Mouse (Mus musculus) intestine, postnatal 0 days (tissue): ENCODE measurements around the gene Vmn1r192. TPM values are rescaled to one million over a fixed set of nuclear protein-coding genes. Genes with fewer than 3 reads are reported as not detected.
A peak's percentile ranks its signal among the peaks of the same experiment; 100 is the strongest.
"Not testable (repeated sequence)": the region's sequence is repeated elsewhere in the genome, so short reads cannot be mapped to it uniquely, and the experiment has no call there.

ENCODE experiments used
- ATAC-seq: fragments of 200-750 bp; cut with Nextera tagmentation; 2 replicates; pipeline ENCODE4 v1.8.0; 2017; ENCODE audit warnings: mild to moderate bottlenecking, moderate TSS enrichment, moderate library complexity
- H3K27ac ChIP-seq: fragments of 300-500 bp; sonication (generic); 2 replicates; pipeline ENCODE4 v1.5.1; 2014; ENCODE audit warnings: mild to moderate bottlenecking, low read depth, low read length, moderate library complexity
- H3K27me3 ChIP-seq: fragments of 300-500 bp; sonication (generic); replicated peaks from 2 replicates; pipeline ENCODE4 v1.6.1; 2014; ENCODE audit warnings: low read length, mixed read lengths; ENCODE audit not compliant: control insufficient read depth, insufficient read depth
- H3K36me3 ChIP-seq: fragments of 300-500 bp; sonication (generic); 2 replicates; pipeline ENCODE4 v1.6.1; 2014; ENCODE audit warnings: mild to moderate bottlenecking, moderate library complexity; ENCODE audit not compliant: control insufficient read depth, insufficient read depth
- H3K4me1 ChIP-seq: fragments of 300-500 bp; sonication (generic); replicated peaks from 2 replicates; pipeline ENCODE4 v1.6.1; 2014; ENCODE audit warnings: antibody characterized with exemption, low read length, mixed read lengths; ENCODE audit not compliant: control insufficient read depth, insufficient read depth
- H3K4me2 ChIP-seq: fragments of 300-500 bp; sonication (generic); replicated peaks from 2 replicates; pipeline ENCODE4 v1.6.1; 2014; ENCODE audit warnings: low read depth, mild to moderate bottlenecking, moderate library complexity
- H3K4me3 ChIP-seq: fragments of 300-500 bp; sonication (generic); 2 replicates; pipeline ENCODE4 v1.5.1; 2014; ENCODE audit warnings: low read depth, low read length
- H3K9ac ChIP-seq: fragments of 300-500 bp; sonication (generic); 2 replicates; pipeline ENCODE4 v1.6.1; 2014; ENCODE audit warnings: mild to moderate bottlenecking, low read depth, low read length
- H3K9me3 ChIP-seq: fragments of 300-500 bp; sonication (generic); 2 replicates; pipeline ENCODE4 v1.6.1; 2016; ENCODE audit warnings: mixed run types; ENCODE audit not compliant: control insufficient read depth
- CTCF ChIP-seq: sonication (generic); IDR thresholded peaks from 2 replicates; pipeline ENCODE4 v1.5.1; 2016; ENCODE audit warnings: low read depth, mild to moderate bottlenecking, control low read depth, antibody characterized with exemption, moderate library complexity
- WGBS: fragments of 180-500 bp; shearing (Covaris S2); extraction: QIAGEN DNeasy Blood & Tissue Kit; methylation state at CpG from one replicate; pipeline ENCODE4 v1.1.7; 2014; 5-methylcytosine and 5-hydroxymethylcytosine counted together
- polyA plus RNA-seq: library from polyadenylated mRNA; unstranded; fragments of >200 nt; fragmentation: Nextera tagmentation; extraction: Ambion mirVana; gene quantifications from 2 replicates; pipeline ENCODE4 v1.2.1, GENCODE M21; 2015

The Vmn1r192 gene
- polyA plus RNA-seq, result not detected in 2 replicates

- H3K27ac ChIP-seq, result no peak within 1 kb of the TSS
- ATAC-seq, result no peak
- no peak for TF ChIP-seq CTCF
- H3K4me2 ChIP-seq, result no peak within 1 kb of the TSS
- H3K4me3 ChIP-seq, result no peak within 1 kb of the TSS
- H3K36me3 ChIP-seq, result no peaks in the 10 kb centered on the region
- H3K27me3 ChIP-seq, result no peaks in the 10 kb centered on the region
- no peak within 1 kb of the TSS for H3K9ac ChIP-seq
- H3K9me3 ChIP-seq, result no peaks in the 10 kb centered on the region
- no peaks in the 10 kb centered on the region for H3K4me1 ChIP-seq
These were observed at the start of gene Vmn1r192 for GRCm38 (mm10) chr13:22191041-22191440. Gene Vmn1r192, minus strand, starts transcription at chr13:22191141.

- not testable (repeated sequence) for H3K9me3 ChIP-seq, H3K4me2 ChIP-seq, H3K4me1 ChIP-seq, H3K4me3 ChIP-seq, H3K9ac ChIP-seq, H3K36me3 ChIP-seq, H3K27ac ChIP-seq, ATAC-seq, H3K27me3 ChIP-seq
- WGBS, result 91% methylated on average over 1 of the region's 1 CpGs
These were observed 32.1 kb upstream of the Vmn1r192 start, which contains the start of gene Vmn1r193 for GRCm38 (mm10) chr13:22223060-22223459. Gene Vmn1r193, minus strand, starts transcription at chr13:22223160.

- not testable (repeated sequence) for H3K4me1 ChIP-seq, H3K27ac ChIP-seq, ATAC-seq, H3K4me3 ChIP-seq, H3K27me3 ChIP-seq, H3K9me3 ChIP-seq, H3K36me3 ChIP-seq, H3K4me2 ChIP-seq, H3K9ac ChIP-seq
- WGBS, result 81% methylated on average over 3 of the region's 3 CpGs
These were observed 1.8 kb upstream of the Vmn1r192 start for GRCm38 (mm10) chr13:22192756-22193155.

GRCm38 (mm10) chr13:22190385-22190784 lies 556 bp downstream of the Vmn1r192 start:
- no peaks in the 10 kb centered on the region for H3K27me3 ChIP-seq
- WGBS, result 16% methylated on average over 2 of the region's 2 CpGs
- peak; percentile 69 for ATAC-seq
- H3K36me3 ChIP-seq, result no peaks in the 10 kb centered on the region
- no peak overlapping the region for H3K4me2 ChIP-seq
- H3K4me3 ChIP-seq, result no peak overlapping the region
- no peaks in the 10 kb centered on the region for H3K4me1 ChIP-seq
- no peak overlapping the region for H3K9ac ChIP-seq
- no peak for TF ChIP-seq CTCF
- no peaks in the 10 kb centered on the region for H3K9me3 ChIP-seq
- no peak overlapping the region for H3K27ac ChIP-seq

- H3K9ac ChIP-seq, result no peak overlapping the region
- H3K27ac ChIP-seq, result no peak overlapping the region
- H3K9me3 ChIP-seq, result no peaks in the 10 kb centered on the region
- H3K4me3 ChIP-seq, result no peak overlapping the region
- TF ChIP-seq CTCF, result no peak
- H3K27me3 ChIP-seq, result no peaks in the 10 kb centered on the region
- H3K36me3 ChIP-seq, result no peaks in the 10 kb centered on the region
- 24% methylated on average over 2 of the region's 2 CpGs for WGBS
- H3K4me1 ChIP-seq, result no peaks in the 10 kb centered on the region
- ATAC-seq, result 0 out of 2 replicates have a peak, but pooled peaks have one; percentile 43
- H3K4me2 ChIP-seq, result no peak overlapping the region
These were observed 1.6 kb downstream of the Vmn1r192 start for GRCm38 (mm10) chr13:22189313-22189712.

GRCm38 (mm10) chr13:22183869-22184268 lies 7.1 kb downstream of the Vmn1r192 start, which contains the start of gene Vmn1r191:
Gene Vmn1r191, minus strand, starts transcription at chr13:22183969.
- ATAC-seq, result no peak
- H3K4me1 ChIP-seq, result no peaks in the 10 kb centered on the region
- H3K9ac ChIP-seq, result no peak within 1 kb of the TSS
- WGBS, result 85% methylated on average over 1 of the region's 1 CpGs
- no peak within 1 kb of the TSS for H3K27ac ChIP-seq
- H3K4me2 ChIP-seq, result no peak within 1 kb of the TSS
- no peak for TF ChIP-seq CTCF
- no peak within 1 kb of the TSS for H3K4me3 ChIP-seq
- H3K9me3 ChIP-seq, result no peaks in the 10 kb centered on the region
- H3K36me3 ChIP-seq, result no peaks in the 10 kb centered on the region
- no peaks in the 10 kb centered on the region for H3K27me3 ChIP-seq

- Histone ChIP-seq H3K4me2 (no peak overlapping the region), H3K9ac (no peak overlapping the region), H3K36me3 (no peaks in the 10 kb centered on the region), H3K4me1 (no peaks in the 10 kb centered on the region), H3K27me3 (no peaks in the 10 kb centered on the region), H3K27ac (no peak overlapping the region), H3K9me3 (0 out of 2 replicates have a peak, but pooled peaks cover 2% of the 10 kb centered on the region), H3K4me3 (no peak overlapping the region)
- no peak for TF ChIP-seq CTCF
- ATAC-seq, result no peak
- WGBS, result 92% methylated on average over 15 of the region's 15 CpGs
These were observed 22.5 kb downstream of the Vmn1r192 start for GRCm38 (mm10) chr13:22168416-22168815.
